Mouse (Mus musculus) forebrain, postnatal 0 days (tissue): ENCODE measurements around the gene Trpv4. TPM values are rescaled to one million over a fixed set of nuclear protein-coding genes. Genes with fewer than 3 reads are reported as not detected.

Source experiments
- ATAC-seq: fragments of 200-750 bp; cut with Nextera tagmentation; 2 replicates; pipeline ENCODE4 v1.8.0; 2017; ENCODE audit warnings: mild to moderate bottlenecking, moderate library complexity
- DNase-seq: peaks from one replicate; pipeline ENCODE4 v3.0.0-alpha.2; 2015
- H3K27ac ChIP-seq: fragments of 300-500 bp; sonication (generic); 2 replicates; pipeline ENCODE4 v1.5.1; 2014; ENCODE audit warnings: low read depth, mild to moderate bottlenecking, antibody characterized with exemption, low read length, moderate library complexity, mixed read lengths
- H3K27me3 ChIP-seq: fragments of 300-500 bp; sonication (generic); 2 replicates; pipeline ENCODE4 v1.6.1; 2014; ENCODE audit warnings: mild to moderate bottlenecking, low read length, mixed read lengths; ENCODE audit not compliant: insufficient read depth
- H3K36me3 ChIP-seq: fragments of 300-500 bp; sonication (generic); 2 replicates; pipeline ENCODE4 v1.6.1; 2014; ENCODE audit warnings: mild to moderate bottlenecking, moderate library complexity; ENCODE audit not compliant: insufficient read depth
- H3K4me1 ChIP-seq: fragments of 300-500 bp; sonication (generic); 2 replicates; pipeline ENCODE4 v1.6.1; 2014; ENCODE audit warnings: antibody characterized with exemption; ENCODE audit not compliant: insufficient read depth
- H3K4me2 ChIP-seq: fragments of 300-500 bp; sonication (generic); 2 replicates; pipeline ENCODE4 v1.6.1; 2014; ENCODE audit warnings: low read depth, mild to moderate bottlenecking, moderate library complexity
- H3K4me3 ChIP-seq: fragments of 300-500 bp; sonication (generic); 2 replicates; pipeline ENCODE4 v1.5.1; 2014; ENCODE audit warnings: low read depth, low read length, mixed read lengths
- H3K9ac ChIP-seq: fragments of 300-500 bp; sonication (generic); 2 replicates; pipeline ENCODE4 v1.6.1; 2014; ENCODE audit warnings: mild to moderate bottlenecking
- H3K9me3 ChIP-seq: fragments of 300-500 bp; sonication (generic); 2 replicates; pipeline ENCODE4 v1.6.1; 2016; ENCODE audit warnings: low read length
- CTCF ChIP-seq: sonication (generic); IDR thresholded peaks from 2 replicates; pipeline ENCODE4 v1.5.1; 2016; ENCODE audit warnings: antibody characterized with exemption, control low read depth, low read depth
- WGBS: fragments of 180-500 bp; shearing (Covaris S2); extraction: QIAGEN DNeasy Blood & Tissue Kit; methylation state at CpG from one replicate; pipeline ENCODE4 v1.1.7; 2014; 5-methylcytosine and 5-hydroxymethylcytosine counted together
- polyA plus RNA-seq: library from polyadenylated mRNA; unstranded; fragments of >200 nt; fragmentation: Nextera tagmentation; extraction: Ambion mirVana; gene quantifications from 2 replicates; pipeline ENCODE4 v1.2.1, GENCODE M21; 2015
- total RNA-seq: library from RNA; depleted of rRNA; stranded (reverse); fragments of >200 nt; gene quantifications from 2 replicates; pipeline ENCODE4 v1.2.3, GENCODE M21; 2014; rRNA removed

The Trpv4 gene
- total RNA-seq (0.81 and 1.5 TPM in 2 replicates), polyA plus RNA-seq (1.3 and 2.4 TPM in 2 replicates)

GRCm38 (mm10) chr5:114658255-114658654 is at the start of gene Trpv4:
Trpv4 (minus strand) TSS chr5:114658421.
- Histone ChIP-seq H3K9me3 (no peaks in the 10 kb centered on the region), H3K9ac (peak within 1 kb of the TSS; percentile 28; the same call in 1 of the 2 replicates), H3K4me1 (peaks cover 3% of the 10 kb centered on the region; the same call in 1 of the 2 replicates), H3K4me3 (peak within 1 kb of the TSS; percentile 33), H3K4me2 (peak within 1 kb of the TSS; percentile 67), H3K27me3 (peaks cover 22% of the 10 kb centered on the region), H3K27ac (no peak within 1 kb of the TSS), H3K36me3 (no peaks in the 10 kb centered on the region)
- no peak for DNase-seq
- ATAC-seq = peak; percentile 23
- TF ChIP-seq CTCF = no peak
- 2% methylated on average over 45 of the region's 47 CpGs for WGBS

GRCm38 (mm10) chr5:114707265-114708068 is 49.2 kb upstream of the Trpv4 start, which contains the start of gene Tchp:
Tchp (plus strand) TSS chr5:114707760.
- 4% methylated on average over 48 of the region's 49 CpGs for WGBS
- ATAC-seq (peak; percentile 92), DNase-seq (peak; percentile 95)
- H3K4me3 ChIP-seq = peak within 1 kb of the TSS; percentile 73
- H3K27ac ChIP-seq = no peak within 1 kb of the TSS
- H3K9ac ChIP-seq = peak within 1 kb of the TSS; percentile 54
- TF ChIP-seq CTCF = peak; percentile 89
- peak within 1 kb of the TSS; percentile 68 for H3K4me2 ChIP-seq
- H3K9me3 ChIP-seq = no peaks in the 10 kb centered on the region
- peaks cover 22% of the 10 kb centered on the region for H3K36me3 ChIP-seq
- H3K27me3 ChIP-seq = no peaks in the 10 kb centered on the region
- 0 out of 2 replicates have a peak, but pooled peaks cover 6% of the 10 kb centered on the region for H3K4me1 ChIP-seq

GRCm38 (mm10) chr5:114702403-114703392 is 44.5 kb upstream of the Trpv4 start:
- no peak overlapping the region for H3K9ac ChIP-seq
- TF ChIP-seq CTCF = peak; percentile 51
- ATAC-seq (no peak), DNase-seq (no peak)
- no peaks in the 10 kb centered on the region for H3K27me3 ChIP-seq
- H3K36me3 ChIP-seq = no peaks in the 10 kb centered on the region
- H3K4me1 ChIP-seq = no peaks in the 10 kb centered on the region
- 61% methylated on average over 14 of the region's 14 CpGs for WGBS
- H3K27ac ChIP-seq = no peak overlapping the region
- no peaks in the 10 kb centered on the region for H3K9me3 ChIP-seq
- no peak overlapping the region for H3K4me2 ChIP-seq
- H3K4me3 ChIP-seq = no peak overlapping the region

- no peak for DNase-seq
- 63% methylated on average over 7 of the region's 7 CpGs for WGBS
- Histone ChIP-seq H3K4me3 (no peak overlapping the region), H3K4me1 (no peaks in the 10 kb centered on the region), H3K9me3 (no peaks in the 10 kb centered on the region), H3K9ac (no peak overlapping the region), H3K4me2 (no peak overlapping the region), H3K36me3 (no peaks in the 10 kb centered on the region), H3K27me3 (0 out of 2 replicates have a peak, but pooled peaks cover 4% of the 10 kb centered on the region), H3K27ac (no peak overlapping the region)
- TF ChIP-seq CTCF = no peak
- ATAC-seq = no peak
Measured at GRCm38 (mm10) chr5:114699015-114699414, 40.8 kb upstream of the Trpv4 start.

- no peak for TF ChIP-seq CTCF
Measured at GRCm38 (mm10) chr5:114698044-114698746, 40.0 kb upstream of the Trpv4 start.

GRCm38 (mm10) chr5:114696939-114697338 is 38.7 kb upstream of the Trpv4 start:
- ATAC-seq = no peak
- WGBS = 85% methylated on average over 17 of the region's 17 CpGs
- TF ChIP-seq CTCF = no peak
- H3K27ac ChIP-seq = no peak overlapping the region
- no peaks in the 10 kb centered on the region for H3K4me1 ChIP-seq
- no peak for DNase-seq
- no peaks in the 10 kb centered on the region for H3K9me3 ChIP-seq
- H3K27me3 ChIP-seq = 0 out of 2 replicates have a peak, but pooled peaks cover 8% of the 10 kb centered on the region
- no peak overlapping the region for H3K9ac ChIP-seq
- H3K36me3 ChIP-seq = no peaks in the 10 kb centered on the region
- H3K4me2 ChIP-seq = no peak overlapping the region
- no peak overlapping the region for H3K4me3 ChIP-seq

More at GRCm38 (mm10) chr5:114698044-114698746, 40.0 kb upstream of the Trpv4 start:
- no peaks in the 10 kb centered on the region for H3K4me1 ChIP-seq
- H3K36me3 ChIP-seq = no peaks in the 10 kb centered on the region
- no peaks in the 10 kb centered on the region for H3K9me3 ChIP-seq
- H3K4me2 ChIP-seq = no peak overlapping the region
- peak; percentile 96 for DNase-seq
- ATAC-seq = peak; percentile 94
- H3K4me3 ChIP-seq = no peak overlapping the region
- H3K27me3 ChIP-seq = 0 out of 2 replicates have a peak, but pooled peaks cover 8% of the 10 kb centered on the region
- WGBS = 48% methylated on average over 19 of the region's 19 CpGs
- no peak overlapping the region for H3K27ac ChIP-seq
- H3K9ac ChIP-seq = no peak overlapping the region
